Mouse (Mus musculus) forebrain, embryonic 10.5 days (tissue): Measurements from ENCODE around the gene Kdm2b. TPM values are rescaled to one million over a fixed set of nuclear protein-coding genes. Genes with fewer than 3 reads are reported as not detected.

ENCODE experiments used
- DNase-seq: peaks from one replicate; pipeline ENCODE4 v3.0.0-alpha.2; 2017; ENCODE audit warnings: low spot score; ENCODE audit errors: extremely low spot score
- H3K27ac ChIP-seq: fragments of 300-500 bp; sonication (generic); 2 replicates; pipeline ENCODE4 v1.5.1; 2016; ENCODE audit warnings: mild to moderate bottlenecking
- H3K27me3 ChIP-seq: fragments of 300-500 bp; sonication (generic); 2 replicates; pipeline ENCODE4 v1.6.1; 2016; ENCODE audit warnings: mild to moderate bottlenecking; ENCODE audit not compliant: poor library complexity, severe bottlenecking
- H3K36me3 ChIP-seq: fragments of 300-500 bp; sonication (generic); replicated peaks from 2 replicates; pipeline ENCODE4 v1.6.1; 2016; ENCODE audit warnings: mild to moderate bottlenecking, moderate library complexity
- H3K4me1 ChIP-seq: fragments of 300-500 bp; sonication (generic); 2 replicates; pipeline ENCODE4 v1.6.1; 2016
- H3K4me3 ChIP-seq: fragments of 300-500 bp; sonication (generic); 2 replicates; pipeline ENCODE4 v1.5.1; 2016; ENCODE audit warnings: mild to moderate bottlenecking, moderate library complexity
- H3K9me3 ChIP-seq: fragments of 300-500 bp; sonication (generic); 2 replicates; pipeline ENCODE4 v1.6.1; 2016; ENCODE audit warnings: mild to moderate bottlenecking, moderate library complexity
- WGBS: fragments of 180-500 bp; shearing (Covaris S2); methylation state at CpG from one replicate; pipeline ENCODE4 v1.1.7; 2016; 5-methylcytosine and 5-hydroxymethylcytosine counted together
- polyA plus RNA-seq: library from polyadenylated mRNA; unstranded; fragments of >200 nt; fragmentation: Nextera tagmentation; extraction: Ambion mirVana; gene quantifications from 2 replicates; pipeline ENCODE4 v1.2.1, GENCODE M21; 2016

The Kdm2b gene
- polyA plus RNA-seq, 1 experiment from 2014 or later, result 83.4 TPM

- Histone ChIP-seq H3K27me3 (no peaks in the 10 kb centered on the region), H3K4me1 (peaks cover 10% of the 10 kb centered on the region), H3K4me3 (no peak overlapping the region), H3K36me3 (peaks cover 48% of the 10 kb centered on the region), H3K27ac (no peak overlapping the region), H3K9me3 (no peaks in the 10 kb centered on the region)
- 87% methylated on average over 2 of the region's 2 CpGs for WGBS
- DNase-seq, result no peak
Observed at GRCm38 (mm10) chr5:122890396-122890795, 99.2 kb downstream of the Kdm2b start.

- Histone ChIP-seq H3K27ac (no peak overlapping the region), H3K36me3 (peaks cover 51% of the 10 kb centered on the region), H3K27me3 (no peaks in the 10 kb centered on the region), H3K9me3 (no peaks in the 10 kb centered on the region), H3K4me1 (peaks cover 5% of the 10 kb centered on the region), H3K4me3 (no peak overlapping the region)
- DNase-seq, result no peak
- WGBS, result 93% methylated on average over 16 of the region's 16 CpGs
Observed at GRCm38 (mm10) chr5:122888612-122889214, 100.9 kb downstream of the Kdm2b start.

GRCm38 (mm10) chr5:122887926-122888611, 101.6 kb downstream of the Kdm2b start:
- Histone ChIP-seq H3K27me3 (no peaks in the 10 kb centered on the region), H3K36me3 (peaks cover 55% of the 10 kb centered on the region), H3K4me1 (peaks cover 5% of the 10 kb centered on the region), H3K9me3 (no peaks in the 10 kb centered on the region), H3K4me3 (no peak overlapping the region), H3K27ac (no peak overlapping the region)
- no peak for DNase-seq
- WGBS, result 90% methylated on average over 8 of the region's 8 CpGs

- Histone ChIP-seq H3K9me3 (no peaks in the 10 kb centered on the region), H3K27ac (no peak overlapping the region), H3K27me3 (no peaks in the 10 kb centered on the region), H3K4me1 (peaks cover 5% of the 10 kb centered on the region), H3K36me3 (peaks cover 59% of the 10 kb centered on the region), H3K4me3 (no peak overlapping the region)
- WGBS, result 96% methylated on average over 9 of the region's 9 CpGs
- no peak for DNase-seq
Observed at GRCm38 (mm10) chr5:122887033-122887432, 102.6 kb downstream of the Kdm2b start.

- H3K9me3 ChIP-seq, result no peaks in the 10 kb centered on the region
- H3K36me3 ChIP-seq, result peaks cover 65% of the 10 kb centered on the region
- no peaks in the 10 kb centered on the region for H3K27me3 ChIP-seq
Observed at GRCm38 (mm10) chr5:122884594-122885348, 104.9 kb downstream of the Kdm2b start.

GRCm38 (mm10) chr5:122883652-122884235, 105.9 kb downstream of the Kdm2b start:
- H3K27me3 ChIP-seq, result no peaks in the 10 kb centered on the region
- peaks cover 5% of the 10 kb centered on the region for H3K4me1 ChIP-seq
- H3K9me3 ChIP-seq, result no peaks in the 10 kb centered on the region
- no peak overlapping the region for H3K4me3 ChIP-seq
- no peak for DNase-seq
- H3K36me3 ChIP-seq, result peaks cover 75% of the 10 kb centered on the region
- 82% methylated on average over 2 of the region's 2 CpGs for WGBS
- no peak overlapping the region for H3K27ac ChIP-seq

More at GRCm38 (mm10) chr5:122884594-122885348, 104.9 kb downstream of the Kdm2b start:
- peaks cover 5% of the 10 kb centered on the region for H3K4me1 ChIP-seq
- 93% methylated on average over 7 of the region's 7 CpGs for WGBS
- DNase-seq, result no peak
- no peak overlapping the region for H3K27ac ChIP-seq
- H3K4me3 ChIP-seq, result no peak overlapping the region

- H3K4me1 ChIP-seq, result peaks cover 1% of the 10 kb centered on the region
- peaks cover 77% of the 10 kb centered on the region for H3K36me3 ChIP-seq
- no peak overlapping the region for H3K4me3 ChIP-seq
- no peaks in the 10 kb centered on the region for H3K9me3 ChIP-seq
- WGBS, result 88% methylated on average over 9 of the region's 9 CpGs
- no peak overlapping the region for H3K27ac ChIP-seq
- no peak for DNase-seq
- H3K27me3 ChIP-seq, result no peaks in the 10 kb centered on the region
Observed at GRCm38 (mm10) chr5:122883237-122883636, 106.4 kb downstream of the Kdm2b start.

- 94% methylated on average over 18 of the region's 18 CpGs for WGBS
Observed at GRCm38 (mm10) chr5:122882256-122883050, 107.2 kb downstream of the Kdm2b start.

GRCm38 (mm10) chr5:122881313-122881712, 108.3 kb downstream of the Kdm2b start:
- Histone ChIP-seq H3K36me3 (peaks cover 86% of the 10 kb centered on the region), H3K4me3 (no peak overlapping the region; the same call in 1 of the 2 replicates)

More at GRCm38 (mm10) chr5:122882256-122883050, 107.2 kb downstream of the Kdm2b start:
- Histone ChIP-seq H3K4me3 (no peak overlapping the region), H3K4me1 (no peaks in the 10 kb centered on the region), H3K27me3 (no peaks in the 10 kb centered on the region), H3K27ac (no peak overlapping the region), H3K36me3 (peaks cover 78% of the 10 kb centered on the region), H3K9me3 (no peaks in the 10 kb centered on the region)
- no peak for DNase-seq

GRCm38 (mm10) chr5:122880241-122880980, 109.2 kb downstream of the Kdm2b start:
- H3K27me3 ChIP-seq, result no peaks in the 10 kb centered on the region
- peaks cover 86% of the 10 kb centered on the region for H3K36me3 ChIP-seq
- no peak for DNase-seq
- 94% methylated on average over 37 of the region's 37 CpGs for WGBS
- no peak overlapping the region for H3K4me3 ChIP-seq
- H3K4me1 ChIP-seq, result no peaks in the 10 kb centered on the region
- H3K27ac ChIP-seq, result no peak overlapping the region
- H3K9me3 ChIP-seq, result no peaks in the 10 kb centered on the region

More at GRCm38 (mm10) chr5:122881313-122881712, 108.3 kb downstream of the Kdm2b start:
- no peaks in the 10 kb centered on the region for H3K4me1 ChIP-seq
- no peak overlapping the region for H3K27ac ChIP-seq
- WGBS, result 62% methylated on average over 5 of the region's 5 CpGs
- no peaks in the 10 kb centered on the region for H3K9me3 ChIP-seq
- no peaks in the 10 kb centered on the region for H3K27me3 ChIP-seq
- DNase-seq, result peak; percentile 64

GRCm38 (mm10) chr5:122876671-122877070, 113.0 kb downstream of the Kdm2b start:
- no peak overlapping the region for H3K4me3 ChIP-seq
- no peak for DNase-seq
- no peaks in the 10 kb centered on the region for H3K9me3 ChIP-seq
- no peak overlapping the region for H3K27ac ChIP-seq
- H3K36me3 ChIP-seq, result peaks cover 93% of the 10 kb centered on the region
- no peaks in the 10 kb centered on the region for H3K27me3 ChIP-seq
- H3K4me1 ChIP-seq, result no peaks in the 10 kb centered on the region
- 85% methylated on average over 3 of the region's 3 CpGs for WGBS
